Mouse (Mus musculus) heart, adult 2 months (tissue): ENCODE results near the gene Nceh1.

ENCODE experiments used
- CTCF ChIP-seq: fragments of 200-600 bp; IDR thresholded peaks from 2 replicates; pipeline ENCODE4 v1.8.1; 2022; ENCODE audit warnings: antibody characterized with exemption, mild to moderate bottlenecking, moderate library complexity
- POLR2A ChIP-seq: fragments of 200-500 bp; IDR thresholded peaks from 2 replicates; pipeline ENCODE4 v1.6.1; 2011; ENCODE audit warnings: mild to moderate bottlenecking, low read depth, low read length, control low read depth; ENCODE audit not compliant: insufficient read depth

GRCm38 (mm10) chr3:27214016-27214816 lies 31.5 kb downstream of the Nceh1 start:
- no peak for TF ChIP-seq POLR2A
- TF ChIP-seq CTCF: no peak
